Mouse (Mus musculus) embryonic fibroblast, embryonic 13.5 days (primary cell): ENCODE measurements around the gene Dcun1d4.

Experiments
- CTCF ChIP-seq: IDR thresholded peaks from 2 replicates; pipeline ENCODE4 v1.5.1; 2011; ENCODE audit warnings: mild to moderate bottlenecking, control low read depth, low read length, moderate library complexity, borderline replicate concordance; ENCODE audit not compliant: insufficient read depth
- POLR2A ChIP-seq: IDR thresholded peaks from 2 replicates; pipeline ENCODE4 v1.6.1; 2011; ENCODE audit warnings: low read depth, mild to moderate bottlenecking, control low read depth, low read length, moderate library complexity

DNA sequence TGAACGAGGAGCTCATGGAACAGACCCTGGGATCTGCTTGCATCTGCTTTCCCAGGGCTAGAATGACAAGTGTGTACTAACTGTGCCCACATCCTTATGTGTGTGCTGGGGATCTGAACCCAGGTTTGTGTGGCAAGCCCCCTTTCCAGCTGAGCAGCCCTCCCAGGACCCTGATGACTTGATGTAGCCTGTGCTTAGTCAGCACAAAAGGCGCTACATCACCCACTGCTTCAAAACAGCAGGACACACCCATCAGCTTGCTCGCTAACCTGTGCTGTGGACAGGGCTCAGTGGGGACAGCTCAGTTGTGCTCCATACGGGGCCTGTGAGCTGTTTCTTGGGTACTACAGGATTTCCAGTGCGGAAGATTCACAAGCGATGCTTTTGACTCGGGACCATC, 46.0 kb upstream of the Dcun1d4 start:
- TF ChIP-seq CTCF: no peak
- no peak for TF ChIP-seq POLR2A
